Mouse (Mus musculus) ES-E14 (cell line): ENCODE data around the gene Cela2a.

Experiments used
- CHD2 ChIP-seq: IDR thresholded peaks from 2 replicates; pipeline ENCODE4 v1.6.1; 2014; ENCODE audit warnings: mild to moderate bottlenecking, low read depth, low read length, inconsistent platforms
- HCFC1 ChIP-seq: IDR thresholded peaks from 2 replicates; pipeline ENCODE4 v1.6.1; 2012; ENCODE audit warnings: low read length, inconsistent platforms, borderline replicate concordance; ENCODE audit not compliant: insufficient read depth
- MAFK ChIP-seq: IDR thresholded peaks from 2 replicates; pipeline ENCODE4 v1.6.1; 2014; ENCODE audit warnings: mild to moderate bottlenecking, low read depth, low read length, inconsistent platforms; ENCODE audit not compliant: insufficient read depth
- ZC3H11A ChIP-seq: IDR thresholded peaks from 2 replicates; pipeline ENCODE4 v1.6.1; 2012; ENCODE audit warnings: low read depth, mild to moderate bottlenecking, inconsistent platforms, low read length, borderline replicate concordance
- ZNF384 ChIP-seq: IDR thresholded peaks from 2 replicates; pipeline ENCODE4 v1.6.1; 2012; ENCODE audit warnings: low read depth, low read length, inconsistent platforms

- TF ChIP-seq ZNF384 (no peak), ZC3H11A (no peak), HCFC1 (no peak), CHD2 (no peak), MAFK (no peak)
Measured at GRCm38 (mm10) chr4:141792554-141793281, 33.2 kb downstream of the Cela2a start.
